Mouse (Mus musculus) megakaryocyte, adult 5-6 weeks (primary cell): ENCODE data around the gene Tm4sf1. TPM values are rescaled to one million over a fixed set of nuclear protein-coding genes. Genes with fewer than 3 reads are reported as not detected.

Experiments
- ATAC-seq: 2 replicates; pipeline ENCODE4 v1.8.0; 2016; ENCODE audit warnings: mild to moderate bottlenecking, inconsistent platforms; ENCODE audit not compliant: poor library complexity, severe bottlenecking
- total RNA-seq, 2 experiments: library from RNA; stranded (forward) in 1 of 2; stranded (reverse) in 1 of 2; fragments of 153-499, 151-499 nt in 1 of 2; fragments of 221-1000, 200-1000 nt in 1 of 2; gene quantifications; 2 replicates each; pipeline versions ENCODE4 v1.2.3 to v1.2.4; 2015 to 2017

The Tm4sf1 gene
- not detected in 2 replicates for total RNA-seq (2015)
- total RNA-seq (2017) = 0.95 TPM in 1 of 2 replicates, not detected in the other

GRCm38 (mm10) chr3:57301921-57302539 lies at the start of gene Tm4sf1:
Gene Tm4sf1 (minus strand): TSS chr3:57301988.
- no peak for ATAC-seq

- ATAC-seq = no peak
Measured at GRCm38 (mm10) chr3:57344811-57345210, 43.0 kb upstream of the Tm4sf1 start.

GRCm38 (mm10) chr3:57343837-57344607 lies 42.2 kb upstream of the Tm4sf1 start:
- no peak for ATAC-seq

GRCm38 (mm10) chr3:57342976-57343375 lies 41.2 kb upstream of the Tm4sf1 start:
- ATAC-seq = no peak

- no peak for ATAC-seq
Measured at GRCm38 (mm10) chr3:57341321-57341720, 39.5 kb upstream of the Tm4sf1 start.

GRCm38 (mm10) chr3:57335080-57335815 lies 33.5 kb upstream of the Tm4sf1 start:
- ATAC-seq = no peak

GRCm38 (mm10) chr3:57327941-57328340 lies 26.2 kb upstream of the Tm4sf1 start:
- ATAC-seq = no peak

- ATAC-seq = no peak
Measured at GRCm38 (mm10) chr3:57307076-57307475, 5.3 kb upstream of the Tm4sf1 start.

GRCm38 (mm10) chr3:57305564-57305963 lies 3.8 kb upstream of the Tm4sf1 start:
- no peak for ATAC-seq

- ATAC-seq = no peak
Measured at GRCm38 (mm10) chr3:57304484-57304883, 2.7 kb upstream of the Tm4sf1 start.

- ATAC-seq = no peak
Measured at GRCm38 (mm10) chr3:57304050-57304449, 2.3 kb upstream of the Tm4sf1 start.

GRCm38 (mm10) chr3:57303486-57303885 lies 1.7 kb upstream of the Tm4sf1 start:
- ATAC-seq = no peak

GRCm38 (mm10) chr3:57302886-57303285 lies 1.1 kb upstream of the Tm4sf1 start:
- ATAC-seq = no peak

GRCm38 (mm10) chr3:57301366-57301765 lies 422 bp downstream of the Tm4sf1 start:
- no peak for ATAC-seq

- ATAC-seq = no peak
Measured at GRCm38 (mm10) chr3:57297991-57298390, 3.8 kb downstream of the Tm4sf1 start.

GRCm38 (mm10) chr3:57296574-57296973 lies 5.2 kb downstream of the Tm4sf1 start:
- ATAC-seq = no peak

GRCm38 (mm10) chr3:57295631-57296030 lies 6.2 kb downstream of the Tm4sf1 start:
- no peak for ATAC-seq

GRCm38 (mm10) chr3:57294742-57295525 lies 6.9 kb downstream of the Tm4sf1 start:
- ATAC-seq = 0 out of 2 replicates have a peak, but pooled peaks have one; percentile 15

- no peak for ATAC-seq
Measured at GRCm38 (mm10) chr3:57293925-57294324, 7.9 kb downstream of the Tm4sf1 start.

- no peak for ATAC-seq
Measured at GRCm38 (mm10) chr3:57292826-57293225, 9.0 kb downstream of the Tm4sf1 start.
